Mouse (Mus musculus): ENCODE measurements around the gene Auts2.

The Auts2 gene

GRCm38 (mm10) chr5:132445213-132445954 lies 97.8 kb downstream of the Auts2 start:
- DNase-seq = no peak

DNA sequence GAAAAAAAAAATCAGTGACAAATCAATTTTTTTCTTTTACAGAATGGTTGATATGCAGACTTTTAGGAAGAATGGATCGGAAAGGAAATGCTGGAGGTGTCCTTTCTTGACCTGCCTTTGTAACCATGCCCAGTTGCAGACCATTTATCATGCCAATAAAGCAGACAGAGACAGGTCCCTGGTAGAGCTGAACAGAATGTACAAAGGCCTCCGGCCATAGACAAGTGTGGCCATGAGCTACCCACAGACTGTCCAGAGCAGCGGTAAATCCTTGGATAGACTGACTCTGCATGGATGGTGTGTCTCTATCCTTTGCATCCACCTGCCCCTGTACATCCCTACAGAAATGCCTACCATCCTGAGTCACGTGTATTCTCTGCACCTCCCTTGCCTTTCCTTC lies 100.2 kb downstream of the Auts2 start:
- DNase-seq = no peak

- DNase-seq = no peak
Measured at GRCm38 (mm10) chr5:132438414-132438813, 104.7 kb downstream of the Auts2 start.

- no peak for DNase-seq
Measured at GRCm38 (mm10) chr5:132437994-132438393, 105.2 kb downstream of the Auts2 start.

- no peak for DNase-seq
Measured at GRCm38 (mm10) chr5:132437478-132437877, 105.7 kb downstream of the Auts2 start.

DNA sequence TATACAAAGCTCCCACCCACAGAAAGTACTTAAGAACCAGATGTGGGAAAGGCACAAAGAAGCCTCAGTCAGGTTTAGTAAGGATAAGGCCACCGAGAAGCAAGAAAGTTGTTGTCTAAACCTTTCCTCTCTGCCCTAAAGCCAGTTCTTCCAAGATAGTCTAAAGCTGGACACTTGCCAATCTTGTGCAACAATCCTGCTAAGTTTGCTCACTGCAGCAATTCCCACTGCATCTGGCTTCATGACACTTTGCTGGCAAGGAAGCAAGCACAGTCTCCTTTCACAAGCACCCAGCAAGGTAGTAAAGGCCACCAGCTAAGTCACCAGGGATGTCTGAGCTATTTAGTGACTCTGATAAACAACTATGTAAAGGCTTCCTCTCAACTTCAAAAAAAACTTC lies 106.2 kb downstream of the Auts2 start:
- no peak for DNase-seq

- no peak for DNase-seq
Measured at GRCm38 (mm10) chr5:132436473-132436872, 106.7 kb downstream of the Auts2 start.

GRCm38 (mm10) chr5:132435401-132435800 lies 107.7 kb downstream of the Auts2 start:
- DNase-seq = no peak

DNA sequence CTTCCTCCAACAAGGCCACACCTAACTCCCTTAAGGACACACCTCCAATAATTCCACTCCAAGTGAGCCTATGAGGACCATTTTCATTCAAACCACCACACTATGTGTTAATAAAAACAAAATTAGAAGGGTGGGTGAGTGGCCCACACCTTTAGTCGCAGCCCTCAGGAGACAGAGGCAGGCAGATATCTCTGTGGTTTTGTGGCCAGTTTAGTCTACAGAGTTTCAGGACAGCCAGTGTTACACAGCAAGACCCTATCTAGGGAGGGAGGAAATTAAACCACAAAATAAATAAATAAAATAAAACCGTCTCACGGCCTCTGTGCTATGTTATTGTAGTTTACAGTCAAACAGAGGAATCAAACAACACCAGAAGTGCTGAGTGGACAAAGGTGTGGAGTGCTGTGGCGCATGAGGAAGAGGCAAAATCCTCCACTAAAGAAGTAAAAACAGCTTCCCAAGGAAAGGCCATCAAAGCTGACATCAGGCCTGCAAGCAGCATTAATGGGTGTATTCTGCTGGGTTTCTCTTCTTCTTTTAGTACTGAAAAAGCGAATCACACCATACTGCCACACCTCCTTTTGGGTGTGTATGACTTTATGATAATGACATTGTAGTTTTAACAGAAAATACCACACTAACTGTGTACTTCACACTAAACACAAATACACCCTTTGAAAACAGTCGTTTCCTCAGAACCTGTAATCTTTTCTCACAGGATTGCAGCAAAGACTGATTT lies 109.6 kb downstream of the Auts2 start:
- DNase-seq = no peak

GRCm38 (mm10) chr5:132429363-132429762 lies 113.8 kb downstream of the Auts2 start:
- DNase-seq = no peak

- DNase-seq = no peak
Measured at GRCm38 (mm10) chr5:132426342-132426741, 116.8 kb downstream of the Auts2 start.

DNA sequence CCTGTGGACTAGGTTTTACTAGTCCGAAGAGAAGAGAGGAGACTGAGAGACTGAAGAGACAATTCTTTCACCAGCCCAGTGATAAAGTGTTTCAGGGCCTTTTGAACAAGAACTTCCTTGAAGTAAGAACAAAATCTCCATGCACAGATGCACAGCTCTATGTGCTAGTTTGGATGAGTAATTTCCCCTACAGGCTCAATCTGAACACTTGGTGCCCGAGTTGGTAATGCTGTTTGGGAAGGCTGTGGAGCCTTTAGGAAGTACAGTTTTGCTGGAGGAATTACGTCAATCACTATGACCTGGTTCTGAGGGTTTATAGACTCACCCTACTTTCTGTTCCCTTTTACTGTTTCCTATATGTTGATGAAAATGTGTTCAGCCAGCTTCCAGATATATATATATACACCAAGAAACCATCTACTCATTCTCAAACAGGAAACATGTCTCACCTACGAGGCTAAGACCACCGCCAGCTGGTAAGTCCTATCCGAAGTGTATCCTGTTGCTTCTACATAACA lies 117.3 kb downstream of the Auts2 start:
- no peak for DNase-seq

- DNase-seq = no peak
Measured at GRCm38 (mm10) chr5:132410338-132410852, 132.7 kb downstream of the Auts2 start.

DNA sequence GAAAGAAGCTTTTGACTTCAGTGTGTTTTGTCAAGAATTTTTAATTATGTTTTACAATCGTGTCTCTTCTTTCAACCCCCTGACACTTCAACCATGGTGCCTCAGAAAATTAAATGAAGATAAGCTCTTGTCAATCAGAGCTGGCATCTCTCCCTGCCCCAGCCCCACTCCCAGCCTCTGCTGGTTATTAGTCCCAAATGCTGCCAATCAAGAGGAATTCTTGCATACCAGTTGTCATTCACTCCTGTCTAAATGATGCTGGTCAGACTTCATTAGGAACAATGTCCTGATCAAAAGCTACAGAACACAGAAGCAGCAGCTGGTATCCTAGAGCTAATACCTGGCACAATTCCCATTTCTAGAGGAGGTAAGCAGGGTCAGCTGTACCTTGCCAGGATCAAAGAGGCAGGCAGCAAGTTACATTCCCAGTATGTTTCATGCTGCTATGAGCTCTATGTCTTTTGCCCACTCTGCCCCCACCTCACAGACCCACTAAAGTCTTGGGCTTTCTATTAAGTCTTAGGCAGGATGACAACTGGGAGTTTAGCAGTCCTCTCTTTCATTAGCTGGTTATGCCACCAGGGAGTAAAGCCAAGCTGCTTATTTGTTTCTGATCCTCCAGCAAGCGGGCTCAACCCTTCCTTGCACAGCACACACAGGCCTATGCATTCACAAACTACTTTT lies 134.1 kb downstream of the Auts2 start:
- no peak for DNase-seq

GRCm38 (mm10) chr5:132400556-132400955 lies 142.6 kb downstream of the Auts2 start:
- DNase-seq = no peak

GRCm38 (mm10) chr5:132399486-132399885 lies 143.7 kb downstream of the Auts2 start:
- no peak for DNase-seq

DNA sequence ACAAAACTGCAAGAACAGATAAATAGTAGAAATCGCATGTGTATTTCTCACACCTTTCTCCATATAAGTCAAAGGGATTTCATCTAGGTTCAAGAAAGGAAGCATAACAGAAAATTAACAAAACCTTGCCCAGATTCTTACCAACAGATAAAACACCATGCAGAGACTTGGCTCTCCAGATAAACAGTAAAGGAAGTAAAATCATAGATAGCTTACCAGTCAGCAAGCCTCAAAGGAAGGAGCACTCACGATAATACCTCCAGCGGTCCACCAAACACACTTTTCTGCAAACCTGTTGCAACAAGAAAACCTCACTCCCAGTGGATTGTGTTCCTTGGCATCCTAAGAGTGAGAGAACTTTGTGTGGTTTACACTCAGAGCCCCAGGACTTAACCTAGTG lies 147.2 kb downstream of the Auts2 start:
- DNase-seq = no peak

DNA sequence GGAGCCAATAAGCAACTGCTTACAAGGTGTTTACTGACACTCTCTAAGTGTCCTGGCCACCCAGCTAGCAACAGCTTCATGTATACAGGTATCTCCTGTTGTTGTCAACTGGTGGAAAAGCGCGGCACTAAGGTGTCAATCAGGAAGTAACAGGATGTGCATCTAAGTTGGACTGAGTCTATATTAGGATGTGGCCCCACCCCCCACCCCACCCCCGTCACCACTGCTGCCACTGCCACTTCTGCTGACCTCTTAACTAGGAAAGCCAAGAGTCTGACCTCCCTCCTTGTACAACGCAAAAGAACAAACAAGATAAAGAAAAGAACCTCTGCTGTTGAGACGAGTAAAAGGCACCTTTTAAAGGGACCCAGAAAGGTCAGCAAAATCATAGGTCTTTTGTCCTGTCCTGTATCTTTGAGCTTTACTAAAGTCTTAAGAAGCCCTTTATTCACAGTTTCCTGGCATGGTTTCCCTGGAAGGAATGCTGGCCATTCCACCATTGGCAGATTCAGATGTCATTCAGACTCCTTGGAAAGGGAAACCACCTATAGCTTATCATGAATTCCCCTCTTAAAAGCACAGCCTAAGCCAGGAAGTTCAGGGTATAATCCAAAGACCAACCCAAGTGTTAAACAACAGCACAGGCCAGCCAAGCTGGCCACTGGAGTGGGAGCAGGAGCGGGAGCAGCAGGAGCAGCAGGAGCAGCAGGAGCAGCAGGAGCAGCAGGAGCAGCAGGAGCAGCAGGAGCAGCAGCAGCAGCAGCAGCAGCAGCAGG lies 148.2 kb downstream of the Auts2 start:
- DNase-seq = no peak

DNA sequence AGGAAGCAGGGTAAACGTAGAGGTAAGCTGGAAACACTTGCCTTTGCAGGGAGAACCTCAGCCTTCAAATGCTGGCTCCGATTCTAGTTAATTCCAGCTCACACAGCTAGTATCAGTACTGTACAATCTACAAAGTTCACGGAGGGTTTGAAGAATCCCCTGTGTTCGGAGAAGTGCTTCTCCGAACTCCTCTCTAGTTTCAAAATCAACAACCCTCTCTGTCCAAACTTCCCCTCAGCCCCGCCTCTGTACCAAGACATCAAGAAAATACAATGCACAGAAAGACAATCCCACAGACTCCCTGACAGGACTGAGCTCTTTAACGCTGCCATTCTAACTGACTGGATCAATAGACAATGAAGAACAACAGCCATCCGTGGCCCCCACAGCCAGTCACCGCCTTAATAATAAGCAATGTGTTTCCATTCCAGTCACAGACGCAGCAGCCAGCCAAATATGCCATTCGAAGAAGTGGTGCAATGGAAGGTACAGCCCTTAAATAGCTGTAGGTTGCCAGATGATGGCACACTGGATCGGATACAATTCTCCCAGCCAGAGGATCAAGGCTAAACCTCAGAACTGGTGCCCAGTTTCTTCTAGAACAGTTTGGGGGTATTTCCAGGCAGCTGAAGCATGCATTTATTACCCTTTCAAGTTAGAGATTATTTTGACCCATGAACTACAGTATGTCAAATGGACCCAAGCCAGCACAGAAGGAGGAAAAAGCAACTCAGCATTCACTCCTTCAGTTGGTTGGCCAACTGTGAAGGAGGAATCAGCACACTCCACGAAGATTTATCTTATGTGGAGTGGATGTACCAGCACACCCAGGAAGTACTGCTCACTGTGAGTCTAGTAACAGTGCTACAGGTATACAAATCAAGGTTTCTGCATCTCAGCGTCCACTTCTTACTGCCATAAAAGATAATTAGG lies 151.0 kb downstream of the Auts2 start:
- no peak for DNase-seq

DNA sequence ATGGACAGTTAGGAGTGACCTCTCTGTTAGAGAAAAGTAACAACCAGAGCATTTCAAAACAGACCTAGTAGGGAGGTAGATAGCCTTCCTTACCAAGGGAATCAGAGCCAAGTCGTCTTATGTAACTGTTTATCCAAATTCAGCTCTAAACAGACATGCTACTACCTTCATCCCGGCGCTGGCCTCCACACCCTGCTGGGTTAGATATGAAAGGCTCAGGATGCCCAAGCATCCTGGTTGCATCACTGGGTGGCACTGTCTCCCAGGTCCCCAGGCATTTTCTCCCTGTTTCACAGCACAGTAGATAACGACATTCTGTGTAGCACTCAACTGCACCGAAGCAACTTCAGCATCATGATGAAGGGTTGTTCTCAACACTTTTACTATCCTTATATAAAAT lies 154.4 kb downstream of the Auts2 start:
- DNase-seq = no peak

DNA sequence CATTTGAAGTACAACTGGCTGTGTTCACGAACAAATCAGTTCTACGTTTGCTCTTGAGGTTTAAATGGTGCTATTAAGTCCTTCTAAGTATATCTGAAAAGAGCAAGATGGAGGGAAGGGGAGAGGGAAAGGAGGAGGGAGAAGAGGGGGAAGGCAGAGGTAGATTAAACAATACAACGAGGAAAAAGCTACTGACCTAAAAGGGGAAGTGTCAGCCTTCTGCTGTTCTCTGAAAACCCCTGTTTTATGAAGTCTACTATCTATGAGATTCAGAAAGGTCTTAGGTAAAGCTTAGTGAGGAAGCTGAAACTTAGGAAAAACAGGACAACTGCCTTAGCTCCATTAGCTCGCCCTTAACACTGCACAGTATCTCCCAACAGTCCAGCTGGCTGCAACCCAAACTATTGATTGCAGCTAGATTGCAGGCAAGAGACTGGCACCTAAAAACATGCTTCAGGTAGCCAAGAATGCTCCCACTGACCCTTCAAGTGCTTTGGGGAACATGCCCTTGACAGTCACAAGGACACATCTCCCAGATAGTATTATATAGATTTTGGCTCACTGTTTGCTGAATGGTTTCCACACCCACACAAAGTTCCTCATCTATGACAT lies 157.8 kb downstream of the Auts2 start:
- no peak for DNase-seq
